Mouse (Mus musculus) intestine, embryonic 16.5 days (tissue): ENCODE results near the gene Thbs1. TPM values are rescaled to one million over a fixed set of nuclear protein-coding genes. Genes with fewer than 3 reads are reported as not detected.

Experiments used
- ATAC-seq: fragments of 200-750 bp; cut with Nextera tagmentation; 2 replicates; pipeline ENCODE4 v1.8.0; 2017; ENCODE audit warnings: moderate TSS enrichment, moderate library complexity
- H3K27ac ChIP-seq: fragments of 300-500 bp; sonication (generic); 2 replicates; pipeline ENCODE4 v1.5.1; 2014; ENCODE audit warnings: mild to moderate bottlenecking, low read length
- H3K27me3 ChIP-seq: fragments of 300-500 bp; sonication (generic); replicated peaks from 2 replicates; pipeline ENCODE4 v1.6.1; 2014; ENCODE audit warnings: low read length, control low read depth, mixed read lengths; ENCODE audit not compliant: control insufficient read depth, insufficient read depth
- H3K36me3 ChIP-seq: fragments of 300-500 bp; sonication (generic); 2 replicates; pipeline ENCODE4 v1.6.1; 2014; ENCODE audit warnings: low read length, control low read depth; ENCODE audit not compliant: control insufficient read depth, insufficient read depth
- H3K4me1 ChIP-seq: fragments of 300-500 bp; sonication (generic); 2 replicates; pipeline ENCODE4 v1.6.1; 2014; ENCODE audit warnings: low read length, control low read depth, mixed read lengths; ENCODE audit not compliant: control insufficient read depth, insufficient read depth
- H3K4me2 ChIP-seq: fragments of 300-500 bp; sonication (generic); 2 replicates; pipeline ENCODE4 v1.6.1; 2014; ENCODE audit warnings: low read depth, low read length, control low read depth
- H3K4me3 ChIP-seq: fragments of 300-500 bp; sonication (generic); 2 replicates; pipeline ENCODE4 v1.5.1; 2014; ENCODE audit warnings: mild to moderate bottlenecking, low read length
- H3K9ac ChIP-seq: fragments of 300-500 bp; sonication (generic); 2 replicates; pipeline ENCODE4 v1.6.1; 2014; ENCODE audit warnings: low read depth, low read length
- H3K9me3 ChIP-seq: fragments of 300-500 bp; sonication (generic); 2 replicates; pipeline ENCODE4 v1.6.1; 2016; ENCODE audit warnings: low read length, control low read depth; ENCODE audit not compliant: control insufficient read depth
- WGBS: fragments of 180-500 bp; shearing (Covaris S2); extraction: QIAGEN DNeasy Blood & Tissue Kit; methylation state at CpG from one replicate; pipeline ENCODE4 v1.1.7; 2014; 5-methylcytosine and 5-hydroxymethylcytosine counted together
- polyA plus RNA-seq: library from polyadenylated mRNA; unstranded; fragments of >200 nt; fragmentation: Nextera tagmentation; extraction: Ambion mirVana; gene quantifications from 2 replicates; pipeline ENCODE4 v1.2.1, GENCODE M21; 2015

Gene Thbs1
- polyA plus RNA-seq, 1 experiment from 2014 or later = 22.6 TPM

DNA sequence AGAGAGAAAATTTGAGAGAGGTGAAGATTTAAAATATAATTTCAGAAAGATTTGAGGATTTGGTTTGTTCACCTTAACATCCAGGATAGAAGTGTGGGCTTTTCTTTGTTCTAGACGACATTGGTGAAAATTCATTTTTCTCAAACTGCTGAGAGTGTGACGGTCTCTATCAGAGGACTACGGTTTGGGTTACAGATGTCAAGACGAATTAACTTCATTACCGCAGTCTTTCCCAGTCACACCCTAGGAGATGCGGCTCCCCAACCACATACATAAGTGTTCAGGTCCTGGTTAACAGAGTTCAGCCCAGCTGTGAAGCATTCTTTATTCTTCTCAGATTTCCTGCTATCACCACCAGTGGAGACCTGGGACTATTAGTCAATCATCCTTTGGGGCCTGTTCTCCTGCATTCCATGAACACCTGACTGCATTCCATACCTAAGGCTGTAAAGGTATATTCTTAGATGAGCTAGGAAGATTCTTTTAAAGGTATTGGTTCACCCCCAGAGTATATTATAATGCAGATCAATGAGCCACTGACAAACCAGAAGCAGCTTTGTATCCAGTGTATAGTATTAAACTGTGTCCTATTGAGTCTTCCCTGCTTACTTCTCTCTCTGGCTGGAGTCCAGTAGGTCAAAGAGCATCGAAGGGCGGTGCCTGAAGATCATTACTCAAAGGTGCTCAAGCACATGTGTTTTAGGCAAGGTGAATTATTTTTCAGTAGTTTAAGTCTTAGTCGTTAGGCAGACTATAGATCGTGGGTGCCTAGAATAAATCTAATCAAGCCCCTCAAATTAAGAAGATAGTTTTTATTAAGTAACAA is 63.1 kb downstream of the Thbs1 start:
- 79% methylated on average over 10 of the region's 10 CpGs for WGBS
- Histone ChIP-seq H3K4me1 (no peaks in the 10 kb centered on the region), H3K36me3 (no peaks in the 10 kb centered on the region), H3K4me3 (no peak overlapping the region), H3K4me2 (no peak overlapping the region), H3K9ac (no peak overlapping the region), H3K9me3 (no peaks in the 10 kb centered on the region), H3K27me3 (no peaks in the 10 kb centered on the region), H3K27ac (no peak overlapping the region)
- peak; percentile 81 for ATAC-seq

Other genes with a start within 250 kb of the Thbs1 start
- 0.07 and 0.17 TPM in 2 replicates for gene Fsip1, start 145.1 kb downstream of the Thbs1 start, polyA plus RNA-seq